Mouse (Mus musculus): ENCODE results near the gene Mettl27. TPM values are rescaled to one million over a fixed set of nuclear protein-coding genes. Genes with fewer than 3 reads are reported as not detected.

The Mettl27 gene
- polyA plus RNA-seq, 1 experiment from 2014 or later: 13.9 TPM

GRCm38 (mm10) chr5:134942740-134943139 lies 10.6 kb downstream of the Mettl27 start:
- H3K4me1 ChIP-seq: peaks cover 16% of the 10 kb centered on the region
- H3K9ac ChIP-seq: no peak overlapping the region
- H3K36me3 ChIP-seq: no peaks in the 10 kb centered on the region
- peaks cover 34% of the 10 kb centered on the region for H3K27me3 ChIP-seq
- WGBS: 63% methylated on average over 2 of the region's 2 CpGs
- H3K27ac ChIP-seq: no peak overlapping the region
- no peak overlapping the region for H3K4me3 ChIP-seq
- H3K4me2 ChIP-seq: no peak overlapping the region
- H3K9me3 ChIP-seq: no peaks in the 10 kb centered on the region
- no peak for ATAC-seq (ENCODE audit: insufficient number of reproducible peaks, low FRiP score, low TSS enrichment, low read depth)

GRCm38 (mm10) chr5:134944179-134944578 lies 12.0 kb downstream of the Mettl27 start:
- WGBS: 69% methylated on average over 5 of the region's 5 CpGs
- H3K4me2 ChIP-seq: no peak overlapping the region
- no peak for ATAC-seq (ENCODE audit: insufficient number of reproducible peaks, low FRiP score, low TSS enrichment, low read depth)
- no peak overlapping the region for H3K27ac ChIP-seq
- H3K36me3 ChIP-seq: no peaks in the 10 kb centered on the region
- H3K4me3 ChIP-seq: no peak overlapping the region
- peaks cover 16% of the 10 kb centered on the region for H3K4me1 ChIP-seq
- H3K9me3 ChIP-seq: no peaks in the 10 kb centered on the region
- H3K27me3 ChIP-seq: peaks cover 38% of the 10 kb centered on the region
- no peak overlapping the region for H3K9ac ChIP-seq

GRCm38 (mm10) chr5:134945266-134945959 lies 13.2 kb downstream of the Mettl27 start:
- peaks cover 16% of the 10 kb centered on the region for H3K4me1 ChIP-seq
- ATAC-seq (ENCODE audit: insufficient number of reproducible peaks, low FRiP score, low TSS enrichment, low read depth): no peak
- peak overlapping the region; percentile 54 for H3K27ac ChIP-seq
- H3K36me3 ChIP-seq: no peaks in the 10 kb centered on the region
- WGBS: 41% methylated on average over 17 of the region's 19 CpGs
- peak overlapping the region; percentile 31 for H3K4me2 ChIP-seq
- H3K9me3 ChIP-seq: no peaks in the 10 kb centered on the region
- H3K9ac ChIP-seq: 0 out of 2 replicates have a peak overlapping the region, but pooled peaks have one; percentile 23
- peak overlapping the region; percentile 35 for H3K4me3 ChIP-seq
- peaks cover 38% of the 10 kb centered on the region for H3K27me3 ChIP-seq

- H3K9ac ChIP-seq: 0 out of 2 replicates have a peak overlapping the region, but pooled peaks have one; percentile 23
- no peaks in the 10 kb centered on the region for H3K9me3 ChIP-seq
- no peaks in the 10 kb centered on the region for H3K36me3 ChIP-seq
- H3K27ac ChIP-seq: peak overlapping the region; percentile 54
- WGBS: 19% methylated on average over 43 of the region's 43 CpGs
- no peak for ATAC-seq (ENCODE audit: insufficient number of reproducible peaks, low FRiP score, low TSS enrichment, low read depth)
- peaks cover 20% of the 10 kb centered on the region for H3K4me1 ChIP-seq
- peak overlapping the region; percentile 31 for H3K4me2 ChIP-seq
- H3K4me3 ChIP-seq: peak overlapping the region; percentile 35
- H3K27me3 ChIP-seq: peaks cover 38% of the 10 kb centered on the region
These were observed 14.1 kb downstream of the Mettl27 start for GRCm38 (mm10) chr5:134946063-134946856.

GRCm38 (mm10) chr5:134946857-134947255 lies 14.7 kb downstream of the Mettl27 start, which contains the start of gene Cldn4:
Gene Cldn4, minus strand, starts transcription at chr5:134946934.
- Histone ChIP-seq H3K27me3 (peaks cover 38% of the 10 kb centered on the region), H3K27ac (peak within 1 kb of the TSS; percentile 54), H3K36me3 (no peaks in the 10 kb centered on the region), H3K4me2 (peak within 1 kb of the TSS; percentile 31), H3K9ac (0 out of 2 replicates have a peak within 1 kb of the TSS, but pooled peaks have one; percentile 23), H3K4me3 (peak within 1 kb of the TSS; percentile 35), H3K4me1 (peaks cover 26% of the 10 kb centered on the region), H3K9me3 (no peaks in the 10 kb centered on the region)
- ATAC-seq (ENCODE audit: insufficient number of reproducible peaks, low FRiP score, low TSS enrichment, low read depth): peak; percentile 21; the same call in 1 of the 2 replicates
- 9% methylated on average over 11 of the region's 11 CpGs for WGBS

GRCm38 (mm10) chr5:134947420-134948084 lies 15.4 kb downstream of the Mettl27 start:
- peaks cover 38% of the 10 kb centered on the region for H3K27me3 ChIP-seq
- H3K36me3 ChIP-seq: no peaks in the 10 kb centered on the region
- H3K4me3 ChIP-seq: no peak overlapping the region
- H3K4me2 ChIP-seq: no peak overlapping the region; the same call in 1 of the 2 replicates
- H3K27ac ChIP-seq: 0 out of 2 replicates have a peak overlapping the region, but pooled peaks have one; percentile 44
- H3K9me3 ChIP-seq: no peaks in the 10 kb centered on the region
- no peak for ATAC-seq (ENCODE audit: insufficient number of reproducible peaks, low FRiP score, low TSS enrichment, low read depth)
- 39% methylated on average over 5 of the region's 5 CpGs for WGBS
- H3K4me1 ChIP-seq: peaks cover 27% of the 10 kb centered on the region
- H3K9ac ChIP-seq: no peak overlapping the region

GRCm38 (mm10) chr5:134948085-134948439 lies 15.9 kb downstream of the Mettl27 start:
- H3K27me3 ChIP-seq: peaks cover 38% of the 10 kb centered on the region
- WGBS: 58% methylated on average over 4 of the region's 4 CpGs
- H3K9ac ChIP-seq: no peak overlapping the region
- H3K4me2 ChIP-seq: no peak overlapping the region
- H3K4me1 ChIP-seq: peaks cover 27% of the 10 kb centered on the region
- no peaks in the 10 kb centered on the region for H3K36me3 ChIP-seq
- no peak for ATAC-seq (ENCODE audit: insufficient number of reproducible peaks, low FRiP score, low TSS enrichment, low read depth)
- H3K9me3 ChIP-seq: no peaks in the 10 kb centered on the region
- H3K27ac ChIP-seq: no peak overlapping the region
- H3K4me3 ChIP-seq: no peak overlapping the region

GRCm38 (mm10) chr5:134951053-134951884 lies 19.1 kb downstream of the Mettl27 start:
- H3K4me3 ChIP-seq: no peak overlapping the region
- peaks cover 18% of the 10 kb centered on the region for H3K27me3 ChIP-seq
- H3K9me3 ChIP-seq: no peaks in the 10 kb centered on the region
- no peak for ATAC-seq (ENCODE audit: insufficient number of reproducible peaks, low FRiP score, low TSS enrichment, low read depth)
- H3K27ac ChIP-seq: peak overlapping the region; percentile 61
- no peaks in the 10 kb centered on the region for H3K36me3 ChIP-seq
- H3K9ac ChIP-seq: no peak overlapping the region
- 11% methylated on average over 19 of the region's 19 CpGs for WGBS
- 0 out of 2 replicates have a peak overlapping the region, but pooled peaks have one; percentile 5 for H3K4me2 ChIP-seq
- H3K4me1 ChIP-seq: peaks cover 23% of the 10 kb centered on the region

GRCm38 (mm10) chr5:134955491-134955890 lies 23.3 kb downstream of the Mettl27 start:
- ATAC-seq (ENCODE audit: insufficient number of reproducible peaks, low FRiP score, low TSS enrichment, low read depth): no peak
- Histone ChIP-seq H3K4me3 (no peak overlapping the region), H3K36me3 (no peaks in the 10 kb centered on the region), H3K4me2 (no peak overlapping the region), H3K4me1 (peaks cover 18% of the 10 kb centered on the region), H3K9ac (no peak overlapping the region), H3K27me3 (no peaks in the 10 kb centered on the region), H3K9me3 (no peaks in the 10 kb centered on the region), H3K27ac (no peak overlapping the region)
- WGBS: 73% methylated on average over 5 of the region's 5 CpGs

- Histone ChIP-seq H3K4me2 (no peak overlapping the region), H3K9me3 (no peaks in the 10 kb centered on the region), H3K27me3 (no peaks in the 10 kb centered on the region), H3K27ac (no peak overlapping the region), H3K9ac (no peak overlapping the region), H3K4me1 (peaks cover 11% of the 10 kb centered on the region; the same call in 1 of the 2 replicates), H3K36me3 (no peaks in the 10 kb centered on the region), H3K4me3 (no peak overlapping the region)
- peak; percentile 74 for ATAC-seq (ENCODE audit: insufficient number of reproducible peaks, low FRiP score, low TSS enrichment, low read depth)
- WGBS: 58% methylated on average over 7 of the region's 7 CpGs
These were observed 26.9 kb downstream of the Mettl27 start for GRCm38 (mm10) chr5:134959114-134959513.

- H3K27me3 ChIP-seq: no peaks in the 10 kb centered on the region
- ATAC-seq (ENCODE audit: insufficient number of reproducible peaks, low FRiP score, low TSS enrichment, low read depth): no peak
These were observed 28.3 kb downstream of the Mettl27 start for GRCm38 (mm10) chr5:134960430-134960829.

More at GRCm38 (mm10) chr5:134960430-134960829, 28.3 kb downstream of the Mettl27 start:
- Histone ChIP-seq H3K27ac (no peak overlapping the region), H3K4me1 (peaks cover 11% of the 10 kb centered on the region; the same call in 1 of the 2 replicates), H3K4me2 (no peak overlapping the region), H3K36me3 (no peaks in the 10 kb centered on the region), H3K4me3 (no peak overlapping the region), H3K9me3 (no peaks in the 10 kb centered on the region), H3K9ac (no peak overlapping the region)
- 59% methylated on average over 2 of the region's 2 CpGs for WGBS
